8 mouse cellular contexts compared by ENCODE assay signal in genomic region chrX:142540264-142540663, GRCm38 (mm10).
DNase-seq lines count a peak whose midpoint lies in the region; ATAC-seq and TF ChIP-seq lines count a peak whose summit lies in the region.

No protein-coding gene starts in this region.

- H3K4me1 ChIP-seq in limb, embryonic 10.5 days = no peaks in the 10 kb centered on the region
- H3K4me1 ChIP-seq in stomach, embryonic 15.5 days = no peaks in the 10 kb centered on the region

- TF ChIP-seq POLR2A in myocyte (IDR thresholded peaks at IDR 0.05; ENCODE audit: insufficient read length, low read depth) = no peak

- H3K4me3 ChIP-seq in limb, embryonic 10.5 days = no peak overlapping the region
- no peak overlapping the region for H3K4me3 ChIP-seq in myocyte
- H3K4me3 ChIP-seq in stomach, embryonic 15.5 days (replicated peaks) = no peak overlapping the region

- ATAC-seq in stomach, embryonic 15.5 days (ENCODE audit: insufficient read depth, low FRiP score, low read depth) = no peak

- 11% methylated on average over 7 of the region's 7 CpGs for WGBS in limb, embryonic 10.5 days
- WGBS in stomach, embryonic 15.5 days = 13% methylated on average over 7 of the region's 7 CpGs

- DNase-seq in A20 (ENCODE audit: low read depth, low spot score) = peak; percentile 40
- peak; percentile 64 for DNase-seq in adrenal gland, adult 2 months
- peak; percentile 45 for DNase-seq in embryo, embryonic 11.5 days (ENCODE audit: low read depth, low spot score)
- peak; percentile 64 to 79 for DNase-seq in heart, adult 18-20 months
- peak; percentile 35 for DNase-seq in kidney, adult 11 months
- DNase-seq in limb, embryonic 10.5 days (ENCODE audit: low spot score) = peak; percentile 65

- H3K36me3 ChIP-seq in limb, embryonic 10.5 days = no peaks in the 10 kb centered on the region
- no peaks in the 10 kb centered on the region for H3K36me3 ChIP-seq in myocyte (ENCODE audit: control insufficient read depth, insufficient read depth)
- no peaks in the 10 kb centered on the region for H3K36me3 ChIP-seq in stomach, embryonic 15.5 days

- H3K9me3 ChIP-seq in limb, embryonic 10.5 days (replicated peaks) = no peaks in the 10 kb centered on the region
- no peaks in the 10 kb centered on the region for H3K9me3 ChIP-seq in stomach, embryonic 15.5 days

- H3K4me2 ChIP-seq in myocyte (ENCODE audit: low read depth) = peak overlapping the region; percentile 46
- peak overlapping the region; percentile 23; the same call in 1 of the 2 replicates for H3K4me2 ChIP-seq in stomach, embryonic 15.5 days

- H3ac ChIP-seq in myocyte (ENCODE audit: control insufficient read depth, insufficient read length) = no peak overlapping the region

- H3K27me3 ChIP-seq in limb, embryonic 10.5 days (ENCODE audit: low read depth, poor library complexity, severe bottlenecking) = peaks cover 80% of the 10 kb centered on the region
- H3K27me3 ChIP-seq in myocyte (ENCODE audit: control insufficient read depth, insufficient read depth, insufficient read length) = peaks cover 5% of the 10 kb centered on the region
- H3K27me3 ChIP-seq in stomach, embryonic 15.5 days (replicated peaks) = no peaks in the 10 kb centered on the region

- H3K9ac ChIP-seq in stomach, embryonic 15.5 days = no peak overlapping the region

- H3K27ac ChIP-seq in limb, embryonic 10.5 days = no peak overlapping the region
- no peak overlapping the region for H3K27ac ChIP-seq in stomach, embryonic 15.5 days

- no peaks in the 10 kb centered on the region for H3K79me2 ChIP-seq in myocyte (ENCODE audit: control insufficient read depth, insufficient read depth)

TF ChIP-seq in myocyte, 11 proteins besides CTCF, POLR2A, EP300 and RAD21:
- TF ChIP-seq CEBPB (IDR thresholded peaks at IDR 0.05; ENCODE audit: insufficient read depth, poor library complexity, severe bottlenecking) (no peak), TCF3 (IDR thresholded peaks at IDR 0.05; ENCODE audit: insufficient read length, low read depth) (no peak), E2F4 (IDR thresholded peaks at IDR 0.05; ENCODE audit: insufficient read depth) (no peak), SRF (IDR thresholded peaks at IDR 0.05; ENCODE audit: control insufficient read depth, insufficient read length, low read depth) (no peak), USF1 (IDR thresholded peaks at IDR 0.05; ENCODE audit: low read depth) (no peak), REST (IDR thresholded peaks at IDR 0.05; ENCODE audit: insufficient read depth, insufficient read length) (no peak), MAX (IDR thresholded peaks at IDR 0.05; ENCODE audit: low read depth) (no peak), TCF12 (IDR thresholded peaks at IDR 0.05; ENCODE audit: insufficient read depth, poor library complexity, severe bottlenecking) (no peak), POLR2AphosphoS2 (IDR thresholded peaks at IDR 0.05; ENCODE audit: insufficient read length, low read depth) (no peak), MYOG (IDR thresholded peaks at IDR 0.05; ENCODE audit: control insufficient read depth in 1 of 3, insufficient read depth in 1 of 3, insufficient read length in 2 of 3, low read depth in 2 of 3) (no peak), MYOD1 (IDR thresholded peaks at IDR 0.05; ENCODE audit: control insufficient read depth in 1 of 3, insufficient read length in 2 of 3, low read depth in 2 of 3) (no peak)
